Mouse (Mus musculus): ENCODE results near the gene Psen2. TPM values are rescaled to one million over a fixed set of nuclear protein-coding genes. Genes with fewer than 3 reads are reported as not detected.
A peak's percentile ranks its signal among the peaks of the same experiment; 100 is the strongest.

Psen2 gene
- total RNA-seq, 2 experiments from 2014 or later = 21.7 to 25.0 TPM

GRCm38 (mm10) chr1:180250441-180250830 lies 12.8 kb downstream of the Psen2 start:
- no peak for DNase-seq (ENCODE audit: low spot score in 2 of 2)

GRCm38 (mm10) chr1:180249666-180250440 lies 13.4 kb downstream of the Psen2 start:
- peak; percentile 53 to 60 for DNase-seq (ENCODE audit: low spot score in 2 of 2)

- DNase-seq (ENCODE audit: low spot score in 2 of 2) = no peak
Measured at GRCm38 (mm10) chr1:180248593-180249146, 14.6 kb downstream of the Psen2 start.

- DNase-seq (ENCODE audit: low spot score in 2 of 2) = no peak
Measured at GRCm38 (mm10) chr1:180247901-180248300, 15.3 kb downstream of the Psen2 start.

GRCm38 (mm10) chr1:180245741-180246507 lies 17.3 kb downstream of the Psen2 start:
- no peak for DNase-seq (ENCODE audit: low spot score in 2 of 2)

- no peak for DNase-seq (ENCODE audit: low spot score in 2 of 2)
Measured at GRCm38 (mm10) chr1:180231729-180232128, 31.5 kb downstream of the Psen2 start.

- no peak for DNase-seq (ENCODE audit: low spot score in 2 of 2)
Measured at GRCm38 (mm10) chr1:180230580-180230979, 32.7 kb downstream of the Psen2 start.

GRCm38 (mm10) chr1:180229906-180230305 lies 33.3 kb downstream of the Psen2 start:
- DNase-seq (ENCODE audit: low spot score in 2 of 2) = no peak

- DNase-seq (ENCODE audit: low spot score in 2 of 2) = no peak
Measured at GRCm38 (mm10) chr1:180228854-180229253, 34.4 kb downstream of the Psen2 start.

- DNase-seq (ENCODE audit: low spot score in 2 of 2) = no peak
Measured at GRCm38 (mm10) chr1:180226766-180227165, 36.5 kb downstream of the Psen2 start.

- DNase-seq (ENCODE audit: low spot score in 2 of 2) = no peak
Measured at GRCm38 (mm10) chr1:180226221-180226713, 37.0 kb downstream of the Psen2 start.

- DNase-seq (ENCODE audit: low spot score in 2 of 2) = no peak
Measured at GRCm38 (mm10) chr1:180225500-180226220, 37.6 kb downstream of the Psen2 start.

GRCm38 (mm10) chr1:180222007-180222406 lies 41.2 kb downstream of the Psen2 start:
- DNase-seq (ENCODE audit: low spot score in 2 of 2) = no peak

- DNase-seq (ENCODE audit: low spot score in 2 of 2) = no peak
Measured at GRCm38 (mm10) chr1:180220791-180221542, 42.3 kb downstream of the Psen2 start.

GRCm38 (mm10) chr1:180216541-180217276 lies 46.5 kb downstream of the Psen2 start:
- DNase-seq (ENCODE audit: low spot score in 2 of 2) = no peak

GRCm38 (mm10) chr1:180215044-180215443 lies 48.2 kb downstream of the Psen2 start:
- peak; percentile 59 to 63 for DNase-seq (ENCODE audit: low spot score in 2 of 2)

- DNase-seq (ENCODE audit: low spot score in 2 of 2) = no peak
Measured at GRCm38 (mm10) chr1:180212911-180213310, 50.3 kb downstream of the Psen2 start.

GRCm38 (mm10) chr1:180210781-180211271 lies 52.4 kb downstream of the Psen2 start:
- no peak for DNase-seq (ENCODE audit: low spot score in 2 of 2)

- DNase-seq (ENCODE audit: low spot score in 2 of 2) = no peak
Measured at GRCm38 (mm10) chr1:180210031-180210432, 53.2 kb downstream of the Psen2 start.

- no peak for DNase-seq (ENCODE audit: low spot score in 2 of 2)
Measured at GRCm38 (mm10) chr1:180208370-180208769, 54.9 kb downstream of the Psen2 start.
